Mouse (Mus musculus) natural killer cell, adult 2 months (primary cell): ENCODE measurements around the gene Gm17324.

Experiments used
- DNase-seq, 2 experiments: peaks; one replicate each; pipeline ENCODE4 v3.0.0; 2022; ENCODE audit warnings: low spot score in 2 of 2

The Gm17324 gene

DNA sequence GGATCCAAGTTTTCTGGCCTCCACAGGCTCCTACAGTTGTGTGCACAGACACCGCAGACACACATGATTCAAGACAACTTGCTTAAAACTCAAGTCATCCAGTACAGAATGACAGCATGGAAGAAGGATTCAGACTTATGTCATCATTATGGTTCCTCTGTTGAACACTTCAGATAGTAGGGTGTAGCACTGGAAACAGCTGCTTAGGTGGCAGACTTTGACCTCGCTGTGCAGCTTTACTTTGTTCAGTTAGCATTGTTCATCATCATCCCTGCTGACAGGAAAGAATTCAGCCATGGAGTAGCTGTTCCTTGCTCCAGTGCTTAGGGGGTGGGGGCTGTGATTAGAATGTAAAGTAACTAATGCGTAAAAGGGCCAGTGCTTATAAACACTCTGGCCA is 17.1 kb upstream of the Gm17324 start:
- DNase-seq, result no peak

DNA sequence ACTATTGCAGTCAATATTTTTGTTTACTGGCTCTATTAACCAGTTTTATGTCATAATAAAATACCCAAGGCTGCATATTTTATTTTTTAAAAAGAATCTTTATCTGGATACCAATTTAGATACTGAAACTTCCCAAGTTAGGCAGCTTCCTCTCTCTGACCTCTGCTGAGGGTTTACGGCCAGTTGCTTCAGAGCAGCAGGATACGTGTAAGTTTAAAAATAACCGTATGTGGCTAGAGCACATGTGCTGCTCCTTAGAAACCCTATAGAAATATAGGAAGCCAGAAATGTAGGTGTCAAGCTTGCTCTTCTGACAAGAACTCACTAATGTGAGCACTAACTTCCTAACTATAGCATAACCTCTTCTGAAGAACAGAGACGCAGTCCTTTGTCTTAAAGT is 14.8 kb upstream of the Gm17324 start:
- no peak for DNase-seq

DNA sequence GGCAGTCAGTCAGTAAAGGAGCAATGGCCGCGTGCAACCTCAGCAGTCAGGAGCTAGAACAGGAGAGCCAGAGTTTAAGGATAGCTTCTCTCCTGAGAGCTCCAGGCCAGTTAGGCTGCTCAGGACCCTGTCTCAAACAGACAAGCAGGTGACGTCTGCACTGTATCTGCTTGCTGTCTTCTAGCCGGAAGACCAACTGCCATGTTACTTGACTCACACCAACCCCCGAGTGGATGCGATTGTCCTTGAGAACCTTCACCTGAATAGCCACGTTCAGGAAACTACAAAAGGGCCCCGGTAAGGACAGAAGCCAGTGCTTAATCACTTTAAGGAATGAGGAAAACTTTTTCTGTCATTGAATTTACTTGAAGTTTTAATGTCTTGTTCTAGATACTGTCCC is 8.4 kb upstream of the Gm17324 start:
- no peak for DNase-seq

DNA sequence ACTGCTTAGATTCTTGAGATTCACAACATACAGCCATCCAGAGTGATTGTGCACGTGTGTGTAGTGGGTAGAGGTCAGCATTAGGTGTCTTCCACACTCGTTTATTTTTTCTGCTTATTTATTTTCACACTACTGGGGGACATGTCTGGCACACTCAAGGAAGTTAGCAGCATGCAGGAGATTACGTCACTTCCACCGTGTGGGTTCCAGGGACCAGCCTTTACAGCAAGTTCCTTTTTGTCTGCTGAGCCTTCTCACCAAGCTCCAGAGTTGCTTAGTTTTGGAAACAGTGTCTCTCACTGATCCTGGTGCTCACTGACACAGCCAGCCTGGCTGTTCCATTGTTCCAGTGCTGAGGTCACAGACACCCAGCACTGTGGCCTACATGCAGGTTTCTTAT is 2.8 kb upstream of the Gm17324 start:
- DNase-seq, result peak; percentile 37 to 43

DNA sequence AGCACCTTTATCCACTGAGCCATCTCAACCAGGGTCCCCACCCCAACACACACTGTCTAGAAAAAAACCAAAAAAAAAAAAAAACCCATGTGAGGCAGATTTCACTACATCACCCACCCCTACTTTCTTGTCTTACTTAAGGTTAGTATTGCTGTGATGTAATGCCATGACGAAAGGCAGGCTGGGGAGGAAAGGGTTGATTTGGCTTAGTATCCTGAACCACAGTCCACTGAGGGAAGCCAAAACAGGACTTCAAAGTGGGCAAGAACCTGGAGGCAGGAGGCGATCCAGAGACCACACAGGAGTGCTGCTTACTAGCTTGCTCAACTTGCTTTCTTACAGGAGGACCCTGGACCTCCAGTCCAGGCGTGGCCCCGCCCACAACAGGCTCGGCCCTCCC is 1.8 kb upstream of the Gm17324 start:
- no peak for DNase-seq

DNA sequence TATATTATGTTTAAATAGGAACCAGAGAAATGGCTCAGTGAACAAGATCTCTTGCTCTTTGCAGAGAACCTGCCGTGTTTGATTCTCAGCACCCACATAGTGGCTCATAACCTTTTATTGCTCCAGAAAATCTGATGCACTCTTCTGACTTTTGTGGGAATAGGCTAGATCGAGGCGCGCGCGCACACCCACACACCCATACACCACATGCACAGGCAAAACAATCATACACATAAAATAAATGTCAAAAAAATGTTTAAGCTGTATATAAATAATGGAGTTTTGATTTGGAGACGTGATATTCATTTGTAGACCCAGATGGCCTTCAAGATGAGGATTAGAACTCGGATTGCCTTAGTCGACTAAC is 997 bp downstream of the Gm17324 start:
- DNase-seq, result no peak

DNA sequence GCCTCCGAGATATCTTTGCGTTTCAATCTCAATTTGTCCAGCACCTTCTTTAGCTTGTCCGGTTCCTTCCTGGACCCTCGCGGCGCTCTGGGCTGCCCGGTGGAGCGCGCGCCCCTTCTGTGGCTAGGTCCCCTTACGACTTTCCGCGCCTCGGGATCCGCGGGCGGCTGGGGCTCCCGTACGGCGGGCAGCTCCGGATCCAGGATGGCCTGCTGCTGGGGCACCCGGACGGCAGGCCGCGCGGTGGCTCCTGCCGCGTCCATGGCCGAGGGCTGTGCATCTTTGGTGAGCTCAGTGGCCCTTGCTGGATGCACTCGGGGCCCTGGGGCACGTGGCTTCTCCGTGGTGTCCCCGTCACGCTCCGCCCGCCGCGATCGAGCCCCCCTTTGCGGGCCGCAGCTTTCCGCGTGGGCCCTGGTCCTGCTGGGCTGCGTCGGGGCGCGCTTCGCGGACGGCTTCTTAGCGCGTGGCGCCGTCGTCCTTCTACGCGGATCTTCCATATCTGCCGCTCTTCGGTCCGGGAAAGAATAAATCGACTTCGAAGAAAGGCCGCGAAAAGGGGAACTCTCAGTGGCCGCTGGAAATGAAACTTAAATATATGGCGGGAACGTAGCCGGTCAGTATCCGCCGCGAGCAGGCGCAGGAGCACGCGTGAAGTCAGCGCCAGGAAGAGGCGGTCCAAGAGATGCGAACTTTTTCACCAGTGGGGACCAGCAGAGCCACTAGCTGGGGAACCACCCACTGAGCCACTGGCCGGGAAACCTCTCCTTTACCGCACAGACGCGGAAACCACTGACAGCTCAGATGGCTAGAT is 5.8 kb downstream of the Gm17324 start, which contains the start of gene Cgas:
Gene Cgas, minus strand, starts transcription at position 659 of the 814 bp plus-strand sequence.
- peak; percentile 84 to 86 for DNase-seq

DNA sequence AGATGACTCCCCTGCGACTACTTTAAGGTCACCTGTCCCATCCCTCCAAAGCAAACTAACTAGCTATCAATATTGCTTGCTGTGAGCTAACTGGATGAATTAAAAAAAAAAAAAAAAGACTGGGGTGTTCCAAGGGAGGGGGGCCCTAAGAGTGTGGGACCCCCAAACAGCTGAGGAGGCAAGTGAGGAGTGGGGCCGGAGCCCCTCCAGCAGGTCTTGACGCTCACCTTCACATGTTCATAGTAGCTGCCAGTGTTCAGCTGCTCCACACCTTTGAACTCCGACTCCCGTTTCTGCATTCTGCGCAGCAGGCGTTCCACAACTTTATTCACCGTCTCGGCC is 6.4 kb downstream of the Gm17324 start:
- no peak for DNase-seq

DNA sequence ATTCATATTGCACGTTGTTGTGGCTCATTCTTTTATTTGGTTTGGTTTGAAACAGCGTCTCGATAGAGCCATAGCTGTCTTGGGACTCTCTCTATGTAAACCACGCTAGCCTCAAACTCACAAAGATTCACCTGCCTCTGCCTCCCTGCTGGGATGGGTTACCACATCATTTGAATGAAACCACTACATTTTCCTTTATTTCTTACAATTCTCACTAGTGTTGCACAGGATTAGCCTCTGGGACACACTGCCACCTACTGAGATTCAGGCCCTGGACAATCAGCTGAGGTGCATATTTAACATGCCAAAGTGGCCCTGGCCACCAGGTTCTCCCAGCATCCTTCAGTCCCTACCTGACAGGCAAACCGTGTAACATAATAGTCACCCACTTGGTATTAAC is 9.2 kb downstream of the Gm17324 start:
- no peak for DNase-seq

DNA sequence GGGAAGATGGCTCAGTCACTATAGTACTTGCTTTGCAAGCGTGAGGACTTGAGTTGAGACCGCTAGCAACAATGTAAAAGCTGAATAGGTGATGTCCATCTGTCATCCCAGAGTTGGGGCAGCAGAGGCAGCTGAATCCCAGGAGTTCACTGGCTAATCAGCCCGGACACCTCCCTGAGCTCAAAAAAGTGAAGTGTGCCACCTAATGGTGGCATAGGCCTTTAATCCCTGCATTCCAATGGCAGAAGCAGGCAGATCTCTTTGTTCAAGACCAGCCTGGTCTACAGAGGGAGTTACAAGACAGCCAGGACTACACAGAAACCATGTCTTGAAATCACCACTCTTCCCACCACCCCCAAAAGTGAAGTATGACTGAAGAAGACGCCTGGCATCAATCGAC is 16.1 kb downstream of the Gm17324 start:
- DNase-seq, result no peak

DNA sequence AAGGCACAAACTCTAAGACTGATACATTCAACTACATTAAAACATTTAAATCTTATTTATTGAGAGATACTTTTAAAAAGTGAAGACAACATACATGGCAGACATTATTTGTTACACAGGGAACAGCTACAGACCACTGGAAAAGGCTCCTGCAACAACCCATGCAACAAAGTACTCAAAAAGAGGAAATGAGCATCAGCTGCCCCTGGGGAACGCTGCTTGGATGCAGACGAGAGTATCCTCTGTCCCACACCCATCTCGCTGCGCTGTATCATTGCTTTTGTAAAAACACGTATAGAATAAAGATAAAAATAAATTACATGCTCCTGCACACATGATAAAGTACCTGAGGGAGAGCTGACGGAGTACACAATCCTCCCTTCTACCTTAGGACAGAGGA is 18.1 kb downstream of the Gm17324 start:
- peak in 1 of 2 experiments; percentile 70 for DNase-seq

DNA sequence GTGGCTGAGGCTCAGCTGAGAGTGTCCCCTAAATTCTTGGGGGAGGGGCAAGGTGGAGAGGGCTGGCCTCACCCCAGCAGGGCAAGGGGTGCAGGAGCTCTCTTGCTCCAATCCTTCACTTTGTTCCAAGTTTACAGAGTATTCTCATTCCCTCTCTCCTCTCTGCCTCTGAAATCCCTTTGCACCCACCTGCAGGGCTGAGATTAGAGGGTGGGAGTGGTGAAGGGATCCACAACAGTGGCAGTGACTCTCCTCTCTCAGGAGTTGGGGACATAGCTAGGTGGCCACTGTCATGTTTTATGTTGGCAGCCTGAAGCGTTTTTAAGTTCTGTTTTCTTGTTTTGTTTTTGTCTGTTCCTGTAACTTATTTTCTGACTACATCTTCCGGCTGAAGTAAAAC is 19.0 kb downstream of the Gm17324 start:
- DNase-seq, result no peak

DNA sequence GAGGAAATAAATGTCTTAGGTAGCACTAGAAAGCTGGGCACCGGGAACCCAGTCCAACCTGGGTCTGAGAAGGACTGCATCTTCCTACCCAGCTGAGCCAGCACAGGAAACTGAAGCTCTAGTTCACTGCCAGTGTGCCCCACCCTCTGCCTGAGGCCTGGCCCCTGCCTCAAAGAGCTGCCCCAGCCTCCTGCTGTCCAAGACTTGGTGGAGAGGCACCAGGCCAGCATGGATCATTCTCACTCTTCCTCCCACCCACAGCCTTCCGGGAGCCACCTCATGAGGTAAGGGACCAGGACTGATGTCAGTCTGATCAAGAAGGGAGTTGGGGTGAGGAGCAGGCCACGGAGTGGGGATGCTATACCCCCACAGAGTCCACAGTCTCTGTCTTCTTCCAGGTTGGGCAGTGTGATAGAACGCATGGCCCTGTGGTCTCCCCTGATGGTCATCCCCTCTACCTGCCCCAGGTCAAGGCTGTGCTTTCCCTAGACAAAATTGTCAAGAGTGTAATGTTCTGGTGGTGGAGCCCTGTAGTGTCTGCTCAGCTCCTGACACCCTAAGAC is 19.6 kb downstream of the Gm17324 start:
- no peak for DNase-seq

DNA sequence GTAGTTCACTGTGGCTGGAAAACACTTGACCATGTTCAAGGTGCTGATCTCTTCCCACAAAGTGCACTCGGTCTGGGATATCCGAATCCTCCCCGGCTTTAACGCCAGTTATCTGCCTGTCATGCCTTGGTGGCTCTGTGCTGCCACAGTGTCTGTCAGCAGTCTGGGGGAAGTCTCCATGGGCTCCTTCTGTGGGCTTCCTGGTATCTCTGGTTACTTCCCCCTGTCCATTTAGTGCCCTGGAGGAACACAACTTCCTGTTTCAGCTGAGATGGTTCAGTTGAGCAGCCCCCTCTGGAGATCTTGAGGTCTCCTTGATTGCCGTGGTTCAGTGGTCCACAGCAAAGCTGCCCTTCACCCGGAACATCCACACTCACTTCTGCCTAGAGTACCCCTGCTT is 20.4 kb downstream of the Gm17324 start:
- peak in 1 of 2 experiments; percentile 17 for DNase-seq

DNA sequence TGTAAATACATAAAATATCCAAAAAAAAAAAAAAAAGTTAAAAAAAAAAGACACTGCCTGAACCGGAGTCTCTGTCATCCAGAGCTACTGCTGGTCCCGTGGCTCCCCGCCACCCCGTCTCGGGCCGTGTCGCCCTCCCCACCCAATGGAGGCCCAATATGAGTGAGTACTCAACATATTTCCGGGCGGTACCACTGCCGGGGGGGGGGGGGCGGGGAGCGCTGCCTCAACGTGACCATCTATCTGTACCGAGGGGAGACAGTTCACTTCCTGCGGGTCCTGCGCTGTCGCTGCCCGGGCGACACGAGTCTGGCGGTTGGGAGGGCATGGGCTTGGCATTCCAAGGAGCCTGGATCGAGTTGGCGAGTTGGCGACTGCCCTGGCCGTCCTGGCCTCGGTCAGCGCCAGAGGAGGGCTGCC is 21.2 kb downstream of the Gm17324 start:
- DNase-seq, result peak; percentile 10 to 12

DNA sequence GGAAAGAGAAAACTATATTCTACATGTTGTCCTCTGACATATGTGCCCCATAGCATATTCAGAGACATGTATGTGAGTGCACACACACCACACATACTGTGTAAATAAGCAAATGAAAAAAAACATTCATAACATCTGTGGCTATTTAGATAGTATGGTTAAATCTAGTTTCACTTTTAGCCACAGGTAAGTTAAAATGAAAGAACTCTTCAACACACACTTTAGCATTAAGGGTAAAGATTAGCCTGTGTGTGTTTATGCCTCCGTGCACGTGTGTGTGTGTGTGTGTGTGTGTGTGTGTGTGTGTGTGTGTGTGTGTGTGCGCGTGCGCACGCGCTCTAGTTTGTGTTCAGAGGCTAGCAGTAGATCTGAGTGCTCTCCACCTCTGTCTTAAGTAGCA is 47.0 kb downstream of the Gm17324 start:
- no peak for DNase-seq

DNA sequence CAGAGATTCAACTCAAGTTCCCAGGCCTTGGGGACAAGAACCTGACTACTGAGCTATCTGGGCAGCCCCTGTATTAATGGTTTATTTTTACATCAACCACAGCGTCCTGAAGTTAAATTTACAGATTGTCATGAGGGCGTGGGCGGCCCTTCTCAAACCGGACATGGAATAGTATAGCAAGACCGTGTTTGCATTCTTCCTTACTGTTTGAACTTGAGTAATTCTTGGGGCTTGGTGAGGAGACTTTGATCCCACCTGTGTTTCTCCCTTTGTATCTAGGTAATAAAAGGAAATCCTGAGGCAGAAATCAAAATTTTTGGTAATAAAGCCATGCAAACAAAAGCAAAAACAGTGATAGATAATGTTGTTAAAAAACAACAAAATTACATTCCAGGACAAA is 48.0 kb downstream of the Gm17324 start:
- DNase-seq, result no peak
